In the genomic region with DNA sequence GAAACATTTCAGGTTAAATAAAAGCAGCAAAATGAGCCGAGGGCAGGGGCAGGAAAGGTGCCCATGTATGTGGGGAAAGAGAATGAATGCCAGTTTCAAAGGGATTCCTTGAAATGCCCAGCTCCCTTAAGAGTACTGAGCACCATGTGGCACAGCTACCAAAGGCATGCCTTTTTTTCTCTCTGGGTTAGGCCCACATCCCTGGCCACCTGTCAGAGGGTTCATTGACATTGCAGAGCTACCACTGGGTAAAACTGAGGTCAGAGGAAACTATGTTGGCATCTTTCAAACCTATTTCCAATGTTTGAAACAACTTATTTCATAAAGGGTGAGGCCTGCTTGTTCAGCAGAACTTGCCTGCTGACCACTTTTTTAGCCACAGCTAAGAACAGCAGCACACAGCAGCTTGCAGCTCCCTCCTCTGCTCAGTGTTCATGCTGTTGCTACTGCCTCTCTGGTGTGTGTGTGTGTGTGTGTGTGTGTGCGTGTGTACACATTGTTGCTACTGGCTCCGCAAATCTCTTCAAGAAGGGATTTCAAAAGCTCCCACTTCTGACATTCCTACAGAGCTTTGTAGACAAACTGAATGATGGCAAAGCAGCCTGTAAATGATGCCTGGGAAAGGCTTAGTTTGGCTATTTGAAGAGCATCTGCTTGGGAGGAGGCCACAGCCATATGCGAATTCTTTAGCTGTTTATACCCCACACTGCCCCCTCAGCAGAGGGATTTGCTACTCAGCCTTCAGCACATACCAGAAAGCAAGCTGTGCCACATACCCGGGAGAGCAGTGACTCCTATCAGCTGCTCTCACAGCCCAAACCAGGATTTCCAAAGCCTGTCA, we compare ENCODE assay signal across 8 mouse cellular contexts. TPM values are rescaled to one million over a fixed set of nuclear protein-coding genes. Genes with fewer than 3 reads are reported as not detected.
DNase-seq lines count a peak whose midpoint lies in the region; ATAC-seq and TF ChIP-seq lines count a peak whose summit lies in the region.

No protein-coding gene starts in this region.

- H3K4me3 ChIP-seq in heart, embryonic 12.5 days = no peak overlapping the region
- no peak overlapping the region for H3K4me3 ChIP-seq in intestine, postnatal 0 days (ENCODE audit: low read depth, low read length)
- H3K4me3 ChIP-seq in midbrain, embryonic 12.5 days = no peak overlapping the region

- DNase-seq in heart, postnatal 10 days = no peak
- peak; percentile 75 for DNase-seq in brain, embryonic 14.5 days (ENCODE audit: low read depth)
- DNase-seq in kidney, adult 11 months = no peak
- DNase-seq in adrenal gland, postnatal 25 days = no peak
- no peak for DNase-seq in ovary, postnatal 10 days (ENCODE audit: low spot score)

- 34% methylated on average over 5 of the region's 5 CpGs for WGBS in heart, embryonic 12.5 days
- WGBS in intestine, postnatal 0 days = 66% methylated on average over 5 of the region's 5 CpGs
- WGBS in midbrain, embryonic 12.5 days = 39% methylated on average over 5 of the region's 5 CpGs

- H3K4me1 ChIP-seq in heart, embryonic 12.5 days (replicated peaks) = peaks cover 85% of the 10 kb centered on the region
- H3K4me1 ChIP-seq in intestine, postnatal 0 days (replicated peaks; ENCODE audit: control insufficient read depth, insufficient read depth, low read length) = 0 out of 2 replicates have a peak, but pooled peaks cover 4% of the 10 kb centered on the region
- peaks cover 29% of the 10 kb centered on the region for H3K4me1 ChIP-seq in midbrain, embryonic 12.5 days

- H3K27ac ChIP-seq in heart, embryonic 12.5 days (ENCODE audit: poor library complexity, severe bottlenecking) = peak overlapping the region; percentile 81
- H3K27ac ChIP-seq in intestine, postnatal 0 days (ENCODE audit: low read depth, low read length) = peak overlapping the region; percentile 41; the same call in 1 of the 2 replicates
- H3K27ac ChIP-seq in midbrain, embryonic 12.5 days (replicated peaks) = peak overlapping the region; percentile 72

- H3K9me3 ChIP-seq in heart, embryonic 12.5 days (replicated peaks) = no peaks in the 10 kb centered on the region
- no peaks in the 10 kb centered on the region for H3K9me3 ChIP-seq in intestine, postnatal 0 days (ENCODE audit: control insufficient read depth)
- H3K9me3 ChIP-seq in midbrain, embryonic 12.5 days = no peaks in the 10 kb centered on the region

- H3K27me3 ChIP-seq in heart, embryonic 12.5 days (replicated peaks) = no peaks in the 10 kb centered on the region
- no peaks in the 10 kb centered on the region for H3K27me3 ChIP-seq in intestine, postnatal 0 days (replicated peaks; ENCODE audit: control insufficient read depth, insufficient read depth, low read length)
- no peaks in the 10 kb centered on the region; the same call in 1 of the 2 replicates for H3K27me3 ChIP-seq in midbrain, embryonic 12.5 days

- no peak for TF ChIP-seq POLR2A in brain, embryonic 14.5 days (IDR thresholded peaks at IDR 0.05; ENCODE audit: borderline replicate concordance, extremely low read depth, insufficient read depth, insufficient read length, poor library complexity, severe bottlenecking)

- peak overlapping the region; percentile 57 for H3K9ac ChIP-seq in heart, embryonic 12.5 days
- H3K9ac ChIP-seq in intestine, postnatal 0 days (ENCODE audit: low read depth, low read length) = no peak overlapping the region
- H3K9ac ChIP-seq in midbrain, embryonic 12.5 days (replicated peaks) = 0 out of 2 replicates have a peak overlapping the region, but pooled peaks have one; percentile 28

- peaks cover 9% of the 10 kb centered on the region for H3K36me3 ChIP-seq in heart, embryonic 12.5 days
- no peaks in the 10 kb centered on the region; the same call in 1 of the 2 replicates for H3K36me3 ChIP-seq in intestine, postnatal 0 days (ENCODE audit: control insufficient read depth, insufficient read depth)
- H3K36me3 ChIP-seq in midbrain, embryonic 12.5 days = peaks cover 9% of the 10 kb centered on the region; the same call in 1 of the 2 replicates

- H3K4me2 ChIP-seq in heart, embryonic 12.5 days = peak overlapping the region; percentile 18; the same call in 1 of the 2 replicates
- H3K4me2 ChIP-seq in intestine, postnatal 0 days (replicated peaks; ENCODE audit: low read depth) = no peak overlapping the region
- H3K4me2 ChIP-seq in midbrain, embryonic 12.5 days (replicated peaks) = no peak overlapping the region

- no peak for ATAC-seq in heart, embryonic 12.5 days (ENCODE audit: insufficient number of reproducible peaks, low FRiP score)
- no peak for ATAC-seq in intestine, postnatal 0 days
- ATAC-seq in midbrain, embryonic 12.5 days (ENCODE audit: low FRiP score, low read depth) = no peak

- intact Hi-C loops in heart, postnatal 10 days (cut with DNase I) = no loop called here

- no peak for TF ChIP-seq CTCF in brain, embryonic 14.5 days (IDR thresholded peaks at IDR 0.05; ENCODE audit: borderline replicate concordance, extremely low read depth, insufficient read depth, insufficient read length)
- TF ChIP-seq CTCF in intestine, postnatal 0 days (IDR thresholded peaks at IDR 0.05; ENCODE audit: low read depth) = 0 out of 2 replicates have a peak, but pooled peaks have one; percentile 3

RNA-seq across cellular contexts. Expression of a gene that starts 59.4 kb away (rescaled TPM):
- polyA plus RNA-seq in heart, embryonic 12.5 days (2016; fragmentation: Nextera tagmentation; extraction: Ambion mirVana) = 38.7 and 40.4 TPM in 2 replicates
- 10 to 100 TPM; 33.4 to 33.5 TPM for total RNA-seq in heart, postnatal 10 days (2021)
- polyA plus RNA-seq in brain, embryonic 14.5 days (2012; rRNA removed) = 32.9 and 33.2 TPM in 2 replicates
- polyA plus RNA-seq in intestine, postnatal 0 days (2015; fragmentation: Nextera tagmentation; extraction: Ambion mirVana) = 16.9 and 20.6 TPM in 2 replicates
- polyA plus RNA-seq in midbrain, embryonic 12.5 days (2016; fragmentation: Nextera tagmentation; extraction: Ambion mirVana) = 49.8 and 51.1 TPM in 2 replicates
- 58.8 and 65.2 TPM in 2 replicates for total RNA-seq in adrenal gland, postnatal 25 days (2021)
